ENCODE assay signal across 8 mouse cellular contexts in the genomic region with DNA sequence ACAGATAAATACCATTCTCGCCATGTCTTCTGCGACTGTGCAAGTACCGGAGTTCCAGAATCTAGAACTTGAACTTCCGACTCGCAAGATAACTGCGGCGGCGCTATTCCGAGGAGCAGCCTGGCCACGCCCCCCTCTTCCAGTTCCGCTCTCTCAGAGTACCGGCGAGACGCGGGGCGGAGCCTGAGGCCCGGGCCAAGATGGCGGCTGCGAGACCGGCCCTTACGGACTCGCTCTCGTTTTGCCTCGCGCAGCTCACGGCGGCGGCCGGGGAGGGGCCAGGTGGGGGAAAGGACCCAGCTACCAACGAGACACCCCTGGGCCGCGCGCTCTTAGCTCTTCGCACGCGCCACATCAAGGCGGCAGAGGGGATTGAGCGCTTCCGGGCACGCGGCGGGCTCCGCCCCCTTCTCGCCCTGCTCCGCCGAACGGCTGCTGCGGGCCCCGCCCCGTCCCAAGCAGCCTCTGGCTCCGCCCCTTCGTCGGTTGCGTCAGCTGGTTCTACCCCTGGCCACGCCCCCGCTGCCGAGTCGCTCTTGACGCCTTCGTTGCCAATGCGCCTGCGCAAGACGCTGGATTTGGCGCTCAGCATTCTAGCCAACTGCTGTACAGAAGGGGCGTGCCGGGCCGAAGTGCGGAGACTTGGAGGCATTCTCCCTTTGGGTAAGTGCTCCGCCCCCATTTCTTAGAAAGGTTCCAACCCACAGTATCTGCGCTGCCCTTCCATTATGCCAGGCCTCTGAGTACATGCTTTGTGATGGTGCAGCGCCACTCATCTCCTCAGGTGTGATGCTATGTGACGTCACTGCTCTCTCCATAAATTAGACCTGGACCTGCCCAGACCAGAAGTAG. TPM values are rescaled to one million over a fixed set of nuclear protein-coding genes. Genes with fewer than 3 reads are reported as not detected.
DNase-seq lines count a peak whose midpoint lies in the region; ATAC-seq and TF ChIP-seq lines count a peak whose summit lies in the region.

A gene (minus strand): TSS at position 105 of the 852 bp plus-strand sequence.

- peak; percentile 90 for ATAC-seq in embryonic facial prominence, embryonic 15.5 days (ENCODE audit: insufficient number of reproducible peaks, low FRiP score, low TSS enrichment, low read depth)
- peak; percentile 92 for ATAC-seq in limb, embryonic 14.5 days (ENCODE audit: low FRiP score, low read depth)
- ATAC-seq in midbrain, postnatal 0 days (ENCODE audit: low FRiP score): peak; percentile 92

- peak; percentile 100 for DNase-seq in 416B (ENCODE audit: low read depth)
- DNase-seq in heart, adult 8-10 months (ENCODE audit: low spot score): peak; percentile 98
- DNase-seq in kidney, adult 9 months: peak; percentile 99
- DNase-seq in limb, embryonic 14.5 days (ENCODE audit: low spot score): peak; percentile 100
- DNase-seq in midbrain, postnatal 0 days (ENCODE audit: low spot score): peak; percentile 100
- peak; percentile 100 for DNase-seq in spleen, postnatal 14 days (ENCODE audit: low spot score in 2 of 2)

- TF ChIP-seq POLR2A in bone marrow, adult 2 months (IDR thresholded peaks at IDR 0.05; ENCODE audit: borderline replicate concordance, control insufficient read depth, low read depth, low read length): no peak
- peak; percentile 76; the same call in 1 of the 2 replicates for TF ChIP-seq POLR2A in limb, embryonic 14.5 days (IDR thresholded peaks at IDR 0.05; ENCODE audit: borderline replicate concordance, extremely low read depth, insufficient read depth, insufficient read length)

- WGBS in bone marrow, adult 2 months: under 1% methylated on average over 68 of the region's 72 CpGs
- WGBS in embryonic facial prominence, embryonic 15.5 days: under 1% methylated on average over 72 of the region's 72 CpGs
- WGBS in limb, embryonic 14.5 days: under 1% methylated on average over 45 of the region's 72 CpGs
- under 1% methylated on average over 70 of the region's 72 CpGs for WGBS in midbrain, postnatal 0 days

- peak within 1 kb of the TSS; percentile 98 for H3K27ac ChIP-seq in bone marrow, adult 2 months (ENCODE audit: control insufficient read depth, insufficient read depth, low read depth, low read length, poor library complexity)
- peak within 1 kb of the TSS; percentile 99 for H3K27ac ChIP-seq in embryonic facial prominence, embryonic 15.5 days (replicated peaks)
- H3K27ac ChIP-seq in limb, embryonic 14.5 days (replicated peaks; ENCODE audit: low read depth, low read length): peak within 1 kb of the TSS; percentile 98
- H3K27ac ChIP-seq in midbrain, postnatal 0 days (ENCODE audit: low read depth, low read length): peak within 1 kb of the TSS; percentile 97

- peak within 1 kb of the TSS; percentile 75 for H3K9ac ChIP-seq in embryonic facial prominence, embryonic 15.5 days
- H3K9ac ChIP-seq in limb, embryonic 14.5 days (ENCODE audit: low read depth, low read length, severe bottlenecking): peak within 1 kb of the TSS; percentile 84
- peak within 1 kb of the TSS; percentile 81 for H3K9ac ChIP-seq in midbrain, postnatal 0 days (replicated peaks; ENCODE audit: low read length, poor library complexity, severe bottlenecking)

- peaks cover 35% of the 10 kb centered on the region for H3K36me3 ChIP-seq in embryonic facial prominence, embryonic 15.5 days
- H3K36me3 ChIP-seq in limb, embryonic 14.5 days (ENCODE audit: control insufficient read depth, insufficient read depth, low read length): peaks cover 28% of the 10 kb centered on the region
- H3K36me3 ChIP-seq in midbrain, postnatal 0 days (ENCODE audit: insufficient read depth, low read length): peaks cover 24% of the 10 kb centered on the region

- peak within 1 kb of the TSS; percentile 80 for H3K4me3 ChIP-seq in bone marrow, adult 2 months (replicated peaks; ENCODE audit: control insufficient read depth, low read depth, low read length)
- peak within 1 kb of the TSS; percentile 82 for H3K4me3 ChIP-seq in embryonic facial prominence, embryonic 15.5 days (replicated peaks)
- H3K4me3 ChIP-seq in limb, embryonic 14.5 days (replicated peaks; ENCODE audit: low read length): peak within 1 kb of the TSS; percentile 74
- H3K4me3 ChIP-seq in midbrain, postnatal 0 days (ENCODE audit: low read depth, low read length): peak within 1 kb of the TSS; percentile 65

- H3K4me2 ChIP-seq in embryonic facial prominence, embryonic 15.5 days (replicated peaks): peak within 1 kb of the TSS; percentile 69
- peak within 1 kb of the TSS; percentile 72 for H3K4me2 ChIP-seq in limb, embryonic 14.5 days (replicated peaks; ENCODE audit: low read depth, low read length, severe bottlenecking)
- peak within 1 kb of the TSS; percentile 80 for H3K4me2 ChIP-seq in midbrain, postnatal 0 days (ENCODE audit: low read depth, low read length, poor library complexity, severe bottlenecking)

- no peaks in the 10 kb centered on the region for H3K27me3 ChIP-seq in embryonic facial prominence, embryonic 15.5 days
- no peaks in the 10 kb centered on the region for H3K27me3 ChIP-seq in limb, embryonic 14.5 days (ENCODE audit: control insufficient read depth, insufficient read depth, low read length)
- H3K27me3 ChIP-seq in midbrain, postnatal 0 days (ENCODE audit: insufficient read depth, low read length): no peaks in the 10 kb centered on the region

- no peaks in the 10 kb centered on the region for H3K9me3 ChIP-seq in embryonic facial prominence, embryonic 15.5 days (replicated peaks)
- H3K9me3 ChIP-seq in limb, embryonic 14.5 days (ENCODE audit: control insufficient read depth, low read length): no peaks in the 10 kb centered on the region
- H3K9me3 ChIP-seq in midbrain, postnatal 0 days (ENCODE audit: low read length): no peaks in the 10 kb centered on the region

- peak; percentile 31; the same call in 1 of the 2 replicates for TF ChIP-seq CTCF in bone marrow, adult 2 months (IDR thresholded peaks at IDR 0.05; ENCODE audit: control insufficient read depth, insufficient read depth, low read length)
- TF ChIP-seq CTCF in midbrain, postnatal 0 days (IDR thresholded peaks at IDR 0.05): peak; percentile 65

- peaks cover 5% of the 10 kb centered on the region for H3K4me1 ChIP-seq in bone marrow, adult 2 months (ENCODE audit: control insufficient read depth, insufficient read depth, low read length)
- peaks cover 17% of the 10 kb centered on the region for H3K4me1 ChIP-seq in embryonic facial prominence, embryonic 15.5 days
- peaks cover 13% of the 10 kb centered on the region for H3K4me1 ChIP-seq in limb, embryonic 14.5 days (ENCODE audit: control insufficient read depth, insufficient read depth, low read length)
- H3K4me1 ChIP-seq in midbrain, postnatal 0 days (ENCODE audit: insufficient read depth, low read length): 0 out of 2 replicates have a peak, but pooled peaks cover 5% of the 10 kb centered on the region

RNA-seq across cellular contexts. Expression of the gene that starts here (rescaled TPM):
- polyA plus RNA-seq in bone marrow, adult 2 months (2011; ENCODE audit: insufficient read depth, insufficient read length, low replicate concordance, missing spikeins): 1.3 and 4.7 TPM in 2 replicates
- 7.8 and 9.1 TPM in 2 replicates for polyA plus RNA-seq in embryonic facial prominence, embryonic 15.5 days (2015; fragmentation: Nextera tagmentation; extraction: Ambion mirVana)
- 1 to 10 TPM; 3.0 to 4.0 (median 3.6) TPM for total RNA-seq in heart, adult 8-10 months (2022)
- 3.2 and 3.4 TPM in 2 replicates for polyA plus RNA-seq in limb, embryonic 14.5 days (2012; rRNA removed)
- 8.1 and 8.8 TPM in 2 replicates for polyA plus RNA-seq in limb, embryonic 14.5 days (2014; fragmentation: Nextera tagmentation; extraction: Ambion mirVana)
- total RNA-seq in midbrain, postnatal 0 days (2014; rRNA removed): 3.6 and 6.3 TPM in 2 replicates
- 4.2 and 4.4 TPM in 2 replicates for polyA plus RNA-seq in midbrain, postnatal 0 days (2015; fragmentation: Nextera tagmentation; extraction: Ambion mirVana)

Comparison
In these comparisons a context has a peak if more than half of its experiments do, and no peak if none do; other contexts are left out.
1. Peak in every context shown above with its lines: DNase-seq, ATAC-seq, H3K4me3 ChIP-seq and H3K27ac ChIP-seq.